Mouse (Mus musculus) liver, embryonic 14.5 days (tissue): ENCODE measurements around the gene Usp28. TPM values are rescaled to one million over a fixed set of nuclear protein-coding genes. Genes with fewer than 3 reads are reported as not detected.

Source experiments
- ATAC-seq: fragments of 200-750 bp; cut with Nextera tagmentation; 2 replicates; pipeline ENCODE4 v1.8.0; 2017; ENCODE audit warnings: moderate number of reproducible peaks, mild to moderate bottlenecking, moderate library complexity; ENCODE audit not compliant: insufficient read depth
- DNase-seq, 3 experiments: peaks; one replicate each; pipeline ENCODE4 v3.0.0-alpha.2; 2012 to 2013; ENCODE audit warnings: low read depth in 3 of 3, low spot score in 3 of 3
- H3K27ac ChIP-seq: fragments of 300-500 bp; sonication (generic); 2 replicates; pipeline ENCODE4 v1.5.1; 2014; ENCODE audit warnings: moderate library complexity, mild to moderate bottlenecking, control low read depth, inconsistent platforms
- H3K27me3 ChIP-seq: fragments of 300-500 bp; sonication (generic); 2 replicates; pipeline ENCODE4 v1.6.1; 2014; ENCODE audit warnings: mild to moderate bottlenecking, low read length, moderate library complexity; ENCODE audit not compliant: control insufficient read depth, insufficient read depth
- H3K36me3 ChIP-seq: fragments of 300-500 bp; sonication (generic); replicated peaks from 2 replicates; pipeline ENCODE4 v1.6.1; 2014; ENCODE audit warnings: low read depth; ENCODE audit not compliant: control insufficient read depth, insufficient read depth
- H3K4me1 ChIP-seq, 2 experiments: fragments of 200-500 bp in 1 of 2; fragments of 300-500 bp in 1 of 2; sonication (generic) in 1 of 2; replicated peaks; 2 replicates each; pipeline ENCODE4 v1.6.1; 2012 to 2014; ENCODE audit warnings: antibody characterized with exemption in 1 of 2, inconsistent platforms in 1 of 2, low read length in 1 of 2; ENCODE audit not compliant: control insufficient read depth in 2 of 2, insufficient read depth in 2 of 2
- H3K4me2 ChIP-seq: fragments of 300-500 bp; sonication (generic); 2 replicates; pipeline ENCODE4 v1.6.1; 2014; ENCODE audit warnings: low read depth, mild to moderate bottlenecking, control low read depth, moderate library complexity
- H3K4me3 ChIP-seq, 2 experiments: fragments of 200-500 bp in 1 of 2; fragments of 300-500 bp in 1 of 2; sonication (generic) in 1 of 2; 2 replicates each; pipeline ENCODE4 v1.5.1; 2012 to 2014; ENCODE audit warnings: low read depth in 2 of 2, low read length in 2 of 2, mild to moderate bottlenecking in 2 of 2, control low read depth in 1 of 2, inconsistent platforms in 1 of 2, moderate library complexity in 1 of 2; ENCODE audit not compliant: insufficient read depth in 1 of 2
- H3K9ac ChIP-seq: fragments of 300-500 bp; sonication (generic); replicated peaks from 2 replicates; pipeline ENCODE4 v1.6.1; 2014; ENCODE audit warnings: mild to moderate bottlenecking, control low read depth, moderate library complexity
- H3K9me3 ChIP-seq: fragments of 300-500 bp; sonication (generic); 2 replicates; pipeline ENCODE4 v1.6.1; 2016; ENCODE audit warnings: low read length, mixed read lengths; ENCODE audit not compliant: control insufficient read depth
- CTCF ChIP-seq: IDR thresholded peaks from 2 replicates; pipeline ENCODE4 v1.5.1; 2016; ENCODE audit warnings: antibody characterized with exemption, low read depth, control low read depth
- EP300 ChIP-seq: IDR thresholded peaks from 2 replicates; pipeline ENCODE4 v1.6.1; 2016; ENCODE audit warnings: antibody characterized with exemption, low read depth
- WGBS: fragments of 180-500 bp; shearing (Covaris S2); extraction: QIAGEN DNeasy Blood & Tissue Kit; methylation state at CpG from one replicate; pipeline ENCODE4 v1.1.7; 2014; ENCODE audit not compliant: insufficient replicate concordance; 5-methylcytosine and 5-hydroxymethylcytosine counted together
- polyA plus RNA-seq, 2 experiments: library from polyadenylated mRNA; depleted of rRNA in 1 of 2; stranded (reverse) in 1 of 2; unstranded in 1 of 2; fragments of >200 nt; fragmentation: Nextera tagmentation in 1 of 2; extraction: Ambion mirVana in 1 of 2; gene quantifications; 2 replicates each; pipeline versions ENCODE4 v1.2.1 to v1.2.3; 2012 to 2014

Gene Usp28
- polyA plus RNA-seq, 2 experiments, result 3.0 to 4.5 TPM

DNA sequence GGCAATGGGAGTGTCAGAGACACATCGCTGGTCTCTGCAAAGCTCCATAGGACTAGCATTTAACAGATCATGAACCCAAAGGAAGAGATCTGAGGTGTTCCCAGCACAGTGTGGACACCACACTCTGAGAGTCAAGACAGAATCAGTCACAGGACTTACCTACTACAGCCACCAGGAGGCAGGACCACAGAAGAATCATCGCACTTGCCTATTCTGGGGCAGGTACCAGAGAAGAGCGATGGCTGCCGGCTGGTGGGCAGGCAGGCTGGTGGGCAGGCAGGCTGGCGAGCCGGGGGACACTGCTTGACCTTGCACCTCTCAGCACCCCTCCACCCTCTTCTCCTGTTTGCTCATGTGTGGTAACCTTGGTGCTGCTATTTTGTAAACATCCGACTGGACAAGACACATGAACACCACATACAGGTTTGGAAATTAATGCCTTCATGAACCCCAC is 20.6 kb upstream of the Usp28 start, which contains the start of gene Htr3b:
Gene Htr3b (minus strand): TSS at position 404 of the 454 bp plus-strand sequence.
- H3K27me3 ChIP-seq, result peaks cover 9% of the 10 kb centered on the region
- no peaks in the 10 kb centered on the region for H3K4me1 ChIP-seq
- no peaks in the 10 kb centered on the region for H3K36me3 ChIP-seq
- no peak within 1 kb of the TSS for H3K4me2 ChIP-seq
- ATAC-seq (no peak), DNase-seq (no peak)
- H3K27ac ChIP-seq, result no peak within 1 kb of the TSS
- 42% methylated on average over 7 of the region's 7 CpGs for WGBS
- no peak within 1 kb of the TSS for H3K9ac ChIP-seq
- H3K9me3 ChIP-seq, result no peaks in the 10 kb centered on the region
- no peak within 1 kb of the TSS for H3K4me3 ChIP-seq
- TF ChIP-seq CTCF, result peak; percentile 56
- TF ChIP-seq EP300, result no peak

DNA sequence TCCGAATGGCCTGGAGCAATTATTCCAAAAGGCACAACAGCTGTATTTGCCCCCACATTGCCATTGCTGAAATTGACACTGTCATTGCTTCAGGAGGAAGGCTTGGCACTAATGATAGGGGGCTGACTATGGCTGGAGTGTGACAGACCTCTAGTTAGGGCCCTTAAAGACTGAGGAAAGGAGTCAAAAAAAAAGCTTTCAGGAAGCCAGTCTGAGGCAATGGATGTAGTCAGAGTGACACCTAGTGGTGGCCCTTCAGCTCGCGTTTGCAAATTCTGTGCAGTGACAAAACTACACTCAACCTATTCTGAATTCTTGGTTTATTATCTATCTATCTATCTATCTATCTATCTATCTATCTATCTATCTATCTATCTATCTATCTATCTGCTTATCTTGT is 12.7 kb upstream of the Usp28 start:
- Histone ChIP-seq H3K4me3 (no peak overlapping the region), H3K9me3 (no peaks in the 10 kb centered on the region), H3K27ac (no peak overlapping the region), H3K9ac (no peak overlapping the region), H3K36me3 (no peaks in the 10 kb centered on the region), H3K27me3 (no peaks in the 10 kb centered on the region), H3K4me2 (no peak overlapping the region), H3K4me1 (no peaks in the 10 kb centered on the region)
- ATAC-seq (no peak), DNase-seq (no peak)
- 29% methylated on average over 3 of the region's 3 CpGs for WGBS
- TF ChIP-seq EP300 (no peak), CTCF (peak; percentile 72)

DNA sequence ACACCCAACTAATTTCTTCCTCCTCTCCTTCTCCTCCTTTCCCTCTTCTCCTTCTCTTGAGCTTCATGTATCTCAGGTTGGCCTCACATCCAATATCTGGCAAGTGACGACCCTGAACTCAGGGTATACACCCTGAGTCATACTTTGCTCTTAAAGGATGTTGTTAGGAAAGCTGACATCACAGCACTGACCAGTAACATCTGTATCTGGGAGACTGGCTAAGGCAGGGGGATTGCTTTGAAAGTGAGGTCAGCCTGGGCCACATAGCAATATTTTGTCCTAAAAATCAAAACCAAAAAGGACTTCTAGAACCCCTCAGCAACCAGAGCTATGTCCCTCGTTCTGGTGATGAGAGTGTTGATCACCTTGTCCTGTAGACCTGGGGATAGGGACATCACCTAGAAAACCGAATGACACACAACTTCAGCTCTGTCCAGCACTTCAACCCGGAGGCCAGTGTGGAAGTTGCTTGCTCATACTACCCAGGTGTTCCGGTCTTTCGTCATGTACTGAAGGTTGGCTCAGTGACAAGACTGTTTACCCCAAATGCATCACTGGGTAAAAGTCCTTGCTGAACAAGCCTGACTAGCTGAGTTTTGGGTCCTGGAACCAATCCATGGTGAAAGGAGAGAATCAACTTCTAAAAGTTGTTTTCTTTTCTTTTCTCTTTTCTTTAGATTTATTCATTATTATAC is 8.4 kb upstream of the Usp28 start:
- no peaks in the 10 kb centered on the region for H3K27me3 ChIP-seq
- no peaks in the 10 kb centered on the region for H3K9me3 ChIP-seq
- peaks cover 0 to 5% of the 10 kb centered on the region in 2 experiments; a peak in 2 of 4 replicates for H3K4me1 ChIP-seq
- no peak overlapping the region for H3K9ac ChIP-seq
- no peak overlapping the region for H3K27ac ChIP-seq
- 46% methylated on average over 6 of the region's 6 CpGs for WGBS
- H3K4me3 ChIP-seq, result no peak overlapping the region
- DNase-seq, result no peak
- no peaks in the 10 kb centered on the region for H3K36me3 ChIP-seq
- TF ChIP-seq CTCF, result no peak
- TF ChIP-seq EP300, result no peak
- ATAC-seq, result no peak
- H3K4me2 ChIP-seq, result no peak overlapping the region

DNA sequence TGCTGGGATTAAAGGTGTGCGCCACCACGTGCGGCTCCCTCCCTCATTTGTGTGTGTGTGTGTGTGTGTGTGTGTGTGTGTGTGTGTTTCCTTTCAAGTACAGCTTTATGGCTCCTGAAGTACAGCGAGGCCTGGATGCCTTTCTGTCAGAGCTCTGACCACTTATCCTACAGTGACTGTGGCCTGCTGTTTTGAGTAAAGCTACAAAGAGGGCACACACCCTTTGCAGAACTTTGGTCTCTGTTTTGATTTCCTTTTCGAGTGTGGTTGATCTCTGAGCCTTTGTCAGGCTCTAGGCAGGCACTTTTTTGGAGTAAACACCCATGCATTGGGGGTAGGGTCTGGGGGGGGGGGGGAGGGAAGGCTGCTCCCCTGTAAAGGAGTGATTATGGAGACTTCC is 4.8 kb upstream of the Usp28 start:
- DNase-seq (no peak), ATAC-seq (no peak)
- H3K4me2 ChIP-seq, result no peak overlapping the region
- no peaks in the 10 kb centered on the region for H3K36me3 ChIP-seq
- 60% methylated on average over 5 of the region's 5 CpGs for WGBS
- H3K9me3 ChIP-seq, result no peaks in the 10 kb centered on the region
- H3K27ac ChIP-seq, result no peak overlapping the region
- H3K4me1 ChIP-seq, result peaks cover 7 to 14% of the 10 kb centered on the region in 2 experiments
- H3K9ac ChIP-seq, result no peak overlapping the region; the same call in 1 of the 2 replicates
- no peaks in the 10 kb centered on the region for H3K27me3 ChIP-seq
- TF ChIP-seq EP300 (no peak), CTCF (no peak)
- no peak overlapping the region for H3K4me3 ChIP-seq

DNA sequence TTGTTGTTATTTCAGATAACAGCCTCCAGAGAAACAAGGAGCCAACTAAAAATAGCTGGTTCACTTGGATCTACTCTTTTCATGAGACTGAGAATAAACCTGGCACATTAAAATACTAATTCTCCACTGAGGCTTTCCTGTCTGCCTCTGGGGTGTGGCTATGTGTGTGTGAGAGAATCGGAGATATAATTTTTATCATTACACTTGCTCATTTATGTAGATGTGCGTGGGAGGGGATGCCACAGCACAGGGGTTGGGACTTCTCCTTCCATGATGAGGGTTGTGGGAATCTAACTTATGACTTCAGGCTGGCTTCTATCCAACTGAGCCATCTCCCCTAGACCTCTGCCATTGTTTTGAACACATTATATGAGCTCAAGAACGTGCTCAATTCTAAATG is 4.4 kb upstream of the Usp28 start:
- H3K36me3 ChIP-seq, result no peaks in the 10 kb centered on the region
- H3K4me1 ChIP-seq, result peaks cover 7 to 14% of the 10 kb centered on the region in 2 experiments
- no peaks in the 10 kb centered on the region for H3K9me3 ChIP-seq
- no peak overlapping the region for H3K4me2 ChIP-seq
- no peak overlapping the region for H3K27ac ChIP-seq
- H3K27me3 ChIP-seq, result no peaks in the 10 kb centered on the region
- DNase-seq (no peak), ATAC-seq (no peak)
- H3K4me3 ChIP-seq, result no peak overlapping the region
- 22% methylated on average over 3 of the region's 3 CpGs for WGBS
- no peak overlapping the region; the same call in 1 of the 2 replicates for H3K9ac ChIP-seq
- no peak for TF ChIP-seq CTCF
- TF ChIP-seq EP300, result no peak
